Mouse (Mus musculus): ENCODE results near the gene Gm4924. TPM values are rescaled to one million over a fixed set of nuclear protein-coding genes. Genes with fewer than 3 reads are reported as not detected.

Gm4924 gene
- polyA plus RNA-seq, 1 experiment: 5.4 TPM

GRCm38 (mm10) chr10:82423631-82424030 lies 69.6 kb downstream of the Gm4924 start:
- Histone ChIP-seq H3K4me1 (ENCODE audit: control insufficient read depth, insufficient read depth, low read length) (no peaks in the 10 kb centered on the region), H3K4me3 (replicated peaks; ENCODE audit: insufficient read depth, low read depth, low read length) (no peak overlapping the region), H3K27me3 (ENCODE audit: control insufficient read depth, insufficient read depth, low read length) (no peaks in the 10 kb centered on the region), H3K27ac (ENCODE audit: insufficient read depth, low read length) (no peak overlapping the region)
- TF ChIP-seq CTCF (IDR thresholded peaks at IDR 0.05; ENCODE audit: borderline replicate concordance, insufficient read depth, low read depth, low read length) (no peak), POLR2A (IDR thresholded peaks at IDR 0.05; ENCODE audit: borderline replicate concordance, insufficient read depth, low read length) (no peak)
- no peak for DNase-seq

Other genes with a start within 250 kb of the Gm4924 start
- gene AU041133, start 226.2 kb upstream of the Gm4924 start, polyA plus RNA-seq (2012; rRNA removed): 3.2 and 3.8 TPM in 2 replicates
- gene Zfp938, start 113.0 kb upstream of the Gm4924 start, polyA plus RNA-seq (2012; rRNA removed): 20.9 and 23.2 TPM in 2 replicates
- not detected in 2 replicates for gene 4932415D10Rik, start 37.7 kb upstream of the Gm4924 start, polyA plus RNA-seq (2012; rRNA removed)
- not detected in 2 replicates for gene Gm1553, start 138.4 kb downstream of the Gm4924 start, polyA plus RNA-seq (2012; rRNA removed)